Mouse (Mus musculus) brain, embryonic 14.5 days (tissue): Measurements from ENCODE around the gene Ssu2. TPM values are rescaled to one million over a fixed set of nuclear protein-coding genes. Genes with fewer than 3 reads are reported as not detected.

Experiments
- DNase-seq: peaks from one replicate; pipeline ENCODE4 v3.0.0-alpha.2; 2011; ENCODE audit warnings: low read depth
- CTCF ChIP-seq: fragments of 200-500 bp; IDR thresholded peaks from 2 replicates; pipeline ENCODE4 v1.5.1; 2012; ENCODE audit warnings: inconsistent platforms, mild to moderate bottlenecking, moderate library complexity, borderline replicate concordance; ENCODE audit not compliant: insufficient read depth, insufficient read length; ENCODE audit errors: extremely low read depth
- POLR2A ChIP-seq: fragments of 200-500 bp; IDR thresholded peaks from 2 replicates; pipeline ENCODE4 v1.6.1; 2012; ENCODE audit warnings: mild to moderate bottlenecking, inconsistent platforms, borderline replicate concordance; ENCODE audit not compliant: poor library complexity, insufficient read depth, insufficient read length, severe bottlenecking; ENCODE audit errors: extremely low read depth
- polyA plus RNA-seq: library from polyadenylated mRNA; depleted of rRNA; stranded (reverse); fragments of >200 nt; gene quantifications from 2 replicates; pipeline ENCODE4 v1.2.3, GENCODE M21; 2012

Gene Ssu2
- polyA plus RNA-seq, 1 experiment: 0.45 TPM

DNA sequence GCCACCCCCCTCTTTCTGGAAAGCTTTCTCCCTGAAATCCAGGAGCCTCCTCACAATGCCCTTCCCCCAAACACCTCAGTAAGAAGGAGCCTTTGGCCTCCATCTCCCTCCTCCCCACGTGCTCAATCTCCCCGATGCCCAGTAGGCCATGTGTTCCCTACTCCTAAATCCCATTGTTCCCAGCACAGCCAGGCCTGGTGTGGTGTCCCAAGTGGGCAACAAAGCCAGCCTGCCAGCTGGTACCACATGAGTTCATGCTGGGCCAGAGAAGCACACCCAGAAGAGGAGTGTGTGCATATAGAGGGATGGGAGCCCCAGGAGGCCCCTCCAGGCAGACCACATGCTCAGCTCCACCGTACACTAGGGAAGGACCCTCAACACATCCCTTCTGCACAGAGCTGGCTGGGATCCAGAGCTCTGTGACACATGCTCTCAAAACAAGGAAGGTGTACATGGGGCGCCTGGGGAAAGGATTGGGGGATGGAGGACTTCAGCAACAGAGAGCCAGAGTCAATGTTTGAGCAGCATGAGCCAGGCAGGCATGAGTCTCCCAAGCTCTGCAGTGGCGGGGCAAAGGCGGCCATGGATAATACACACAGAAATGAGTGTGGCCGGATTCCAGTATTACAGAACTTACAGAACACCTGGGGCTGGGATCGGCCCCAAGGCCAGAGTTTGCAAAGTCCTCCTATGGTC lies 4.7 kb downstream of the Ssu2 start:
- TF ChIP-seq POLR2A: no peak
- peak; percentile 48 for DNase-seq

DNA sequence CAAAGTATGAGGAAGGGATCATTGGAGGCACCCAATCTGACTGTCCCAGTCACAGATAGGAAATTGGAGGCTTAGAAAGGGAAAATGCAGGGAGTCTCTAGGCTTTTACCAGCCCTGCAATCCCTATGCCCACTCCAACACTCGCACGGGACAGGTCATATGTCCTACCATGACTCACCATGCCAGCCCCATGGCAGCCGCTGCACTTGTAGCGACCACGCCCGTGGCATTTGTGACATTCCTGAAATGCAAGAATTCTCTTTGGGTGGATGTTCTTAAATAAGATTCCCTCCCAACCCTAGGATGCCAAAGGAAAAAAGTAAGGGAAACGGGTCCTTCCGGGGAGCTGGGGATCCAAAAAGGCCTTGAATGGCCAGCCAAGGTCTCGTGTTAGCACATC lies 8.8 kb downstream of the Ssu2 start:
- DNase-seq: no peak
- no peak for TF ChIP-seq CTCF

DNA sequence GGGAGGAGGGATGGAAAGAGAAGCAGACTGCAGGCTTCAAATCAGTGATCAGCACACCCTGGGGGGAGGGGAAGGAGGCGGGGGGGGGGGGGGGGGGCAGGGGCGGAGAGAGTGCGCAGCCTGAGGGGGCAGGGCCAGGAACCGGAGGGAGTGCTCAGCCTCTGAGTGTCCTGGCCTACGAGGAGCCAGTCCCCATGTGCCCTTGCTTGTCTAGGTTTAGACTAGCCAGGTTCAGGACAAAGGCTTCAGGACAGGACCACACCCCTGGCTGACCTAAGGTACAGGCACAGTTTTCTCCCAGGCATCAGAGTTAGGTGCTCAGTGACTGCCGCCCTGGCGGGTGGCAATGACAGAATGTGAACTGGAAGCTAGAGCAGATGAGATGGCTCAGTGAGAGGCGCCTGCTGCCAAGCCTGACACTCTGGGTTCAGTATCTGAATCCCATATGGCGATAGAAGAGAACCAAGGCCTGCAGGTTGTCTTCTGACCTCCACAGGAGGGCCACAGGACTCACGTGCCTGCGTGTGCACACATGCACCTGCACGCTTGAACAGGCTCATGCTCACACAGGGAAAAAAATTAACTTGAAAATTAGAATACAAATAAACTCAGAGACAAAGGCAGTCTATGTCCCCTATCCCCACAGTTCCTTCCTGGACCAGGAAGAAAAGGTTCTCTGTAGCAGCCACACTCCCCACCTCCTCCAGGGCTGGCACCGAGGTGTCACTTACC lies 12.0 kb downstream of the Ssu2 start:
- TF ChIP-seq POLR2A: no peak
- no peak for TF ChIP-seq CTCF

DNA sequence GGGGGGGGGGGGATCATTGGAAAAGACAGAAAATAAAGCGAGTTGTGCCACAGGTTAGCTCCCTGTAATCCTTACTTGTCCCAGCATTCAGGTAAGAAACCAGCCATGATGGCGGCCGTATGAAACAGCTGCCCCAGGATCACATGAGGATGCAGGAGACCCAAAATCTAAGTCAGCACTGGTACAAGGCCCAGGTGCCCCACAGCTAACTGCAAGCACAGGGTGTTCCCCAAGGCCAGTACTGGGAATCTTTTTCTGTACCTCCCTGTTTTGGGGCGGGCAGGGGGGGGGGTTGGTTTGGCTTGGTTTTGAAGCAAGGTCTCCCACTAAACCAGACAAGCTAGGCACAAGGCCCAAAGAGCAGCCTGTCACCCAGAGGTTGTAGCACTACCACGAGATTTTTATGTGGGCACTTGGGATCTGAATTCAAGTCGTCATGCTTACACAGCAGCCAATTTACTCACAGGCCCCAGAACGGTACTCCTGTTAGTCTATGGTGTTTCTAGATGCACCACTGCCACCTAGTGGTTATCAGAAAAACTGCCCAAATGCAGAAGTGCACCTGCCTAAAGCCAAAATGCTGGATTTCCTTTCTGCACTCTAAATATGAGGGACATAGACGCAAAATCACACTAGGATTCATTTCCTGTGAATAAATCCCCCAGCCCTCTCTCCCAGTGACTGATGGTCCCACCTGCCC lies 13.8 kb downstream of the Ssu2 start:
- TF ChIP-seq POLR2A: no peak
- TF ChIP-seq CTCF: peak; percentile 80; the same call in 1 of the 2 replicates
- peak; percentile 80 for DNase-seq

More for the DNA sequence above, 12.0 kb downstream of the Ssu2 start:
- no peak for DNase-seq

DNA sequence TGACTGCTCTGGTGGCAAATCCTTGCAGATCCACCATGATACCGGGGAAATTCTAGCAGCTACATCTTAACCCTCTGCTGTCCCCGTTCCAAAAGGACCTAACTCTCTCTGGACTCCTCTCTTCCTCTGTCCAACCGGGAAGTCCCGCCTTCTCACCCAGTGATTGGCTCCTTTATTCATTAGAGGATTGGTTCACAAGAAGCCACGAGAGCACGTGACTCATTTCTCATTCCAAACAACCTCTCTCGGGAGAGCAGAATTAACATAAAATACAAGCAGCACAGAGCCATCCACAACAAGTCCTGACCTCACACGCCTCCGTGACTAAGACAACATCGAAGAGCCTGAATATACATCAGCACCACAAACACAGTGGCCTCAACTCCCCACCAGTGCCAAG lies 22.5 kb downstream of the Ssu2 start:
- no peak for TF ChIP-seq POLR2A
- no peak for TF ChIP-seq CTCF
- DNase-seq: no peak

DNA sequence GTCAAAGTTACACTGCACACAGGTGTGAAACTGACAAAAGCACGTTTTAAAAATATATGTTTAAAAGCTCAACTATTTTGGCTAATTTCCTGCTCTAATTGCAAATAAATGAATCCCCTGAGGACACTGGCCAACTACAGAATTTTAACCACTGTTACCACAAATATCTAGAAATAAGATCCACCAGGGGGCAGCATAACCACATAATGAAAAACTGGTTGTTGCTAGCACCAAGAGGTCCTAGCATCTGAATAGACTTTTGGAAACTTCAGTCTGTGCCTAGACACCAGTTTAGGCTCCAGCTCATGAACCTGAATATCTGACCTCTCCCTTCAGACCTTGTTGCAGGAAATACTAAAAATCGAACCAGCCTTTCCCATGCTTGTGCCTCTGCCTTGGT lies 23.2 kb downstream of the Ssu2 start:
- TF ChIP-seq POLR2A (no peak), CTCF (peak; percentile 18; the same call in 1 of the 2 replicates)
- DNase-seq: peak; percentile 69

DNA sequence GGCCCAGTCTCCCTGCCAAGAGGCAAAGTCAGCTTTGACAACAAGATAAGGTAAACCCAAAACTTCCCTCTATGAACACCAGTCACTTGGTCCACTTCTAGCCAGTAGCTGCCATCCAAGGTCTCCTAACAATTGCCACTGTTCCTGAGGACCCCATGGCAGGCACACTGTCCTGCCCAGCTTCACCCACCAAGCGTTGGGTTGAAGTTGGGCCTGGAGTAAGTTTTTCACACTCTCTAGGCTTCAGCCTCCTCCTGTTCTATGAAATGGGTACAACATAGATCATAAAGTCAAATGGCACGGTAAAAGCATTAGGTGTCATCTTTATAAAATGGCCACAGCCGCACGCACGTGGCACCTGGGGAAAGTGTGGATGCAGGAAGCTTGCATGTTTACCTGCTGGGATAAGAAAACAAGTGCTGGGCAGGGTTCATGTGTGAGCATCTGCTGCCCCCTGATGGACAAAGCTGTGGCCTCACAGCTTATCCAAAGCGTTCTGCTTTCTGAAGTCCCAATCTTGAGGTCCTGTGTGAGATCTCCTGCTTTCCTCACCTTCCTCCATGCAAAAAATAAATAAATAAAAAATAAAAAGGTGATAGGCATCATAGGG lies 25.4 kb downstream of the Ssu2 start:
- DNase-seq: peak; percentile 86
- TF ChIP-seq CTCF (peak; percentile 90), POLR2A (no peak)

DNA sequence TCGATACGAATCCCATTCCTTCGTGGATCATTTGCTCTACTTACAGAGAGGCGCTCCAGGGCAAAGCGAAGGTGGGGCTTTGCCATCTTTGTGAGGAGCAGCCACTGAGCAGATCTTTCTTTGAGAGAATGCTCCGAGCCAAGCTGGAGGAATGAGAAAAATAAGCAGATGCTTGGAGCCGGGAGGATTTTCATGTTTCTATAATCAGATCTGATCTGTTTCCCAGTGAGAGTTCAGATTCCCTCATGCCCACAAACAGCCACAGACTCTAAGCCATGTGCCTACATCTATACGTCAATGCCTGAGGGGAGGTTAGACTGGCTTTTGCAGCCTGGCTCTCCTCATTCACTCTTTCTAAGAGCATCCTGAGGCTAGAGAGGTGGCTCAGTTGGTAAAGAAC lies 27.1 kb downstream of the Ssu2 start:
- DNase-seq: peak; percentile 20
- no peak for TF ChIP-seq CTCF
- no peak for TF ChIP-seq POLR2A

DNA sequence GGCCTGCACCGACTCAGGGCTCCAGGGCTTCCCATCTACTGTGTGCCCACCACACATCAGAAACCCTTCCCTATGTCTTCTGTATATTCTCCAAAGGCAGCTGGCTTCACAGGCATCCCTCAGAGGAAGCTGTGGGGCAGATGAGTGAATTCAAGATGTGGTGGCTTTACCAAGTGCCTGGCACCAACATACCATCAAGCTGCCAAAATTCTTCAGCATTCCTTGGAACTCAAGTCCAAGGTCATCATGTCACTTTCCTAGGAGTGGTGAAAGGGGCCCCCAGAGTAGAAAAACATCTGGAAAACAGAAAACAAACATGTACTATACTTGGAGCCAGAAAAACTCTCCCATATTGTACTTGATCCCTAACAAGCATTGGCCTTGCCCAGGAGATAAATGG lies 28.5 kb downstream of the Ssu2 start:
- DNase-seq: no peak
- TF ChIP-seq POLR2A (no peak), CTCF (no peak)

DNA sequence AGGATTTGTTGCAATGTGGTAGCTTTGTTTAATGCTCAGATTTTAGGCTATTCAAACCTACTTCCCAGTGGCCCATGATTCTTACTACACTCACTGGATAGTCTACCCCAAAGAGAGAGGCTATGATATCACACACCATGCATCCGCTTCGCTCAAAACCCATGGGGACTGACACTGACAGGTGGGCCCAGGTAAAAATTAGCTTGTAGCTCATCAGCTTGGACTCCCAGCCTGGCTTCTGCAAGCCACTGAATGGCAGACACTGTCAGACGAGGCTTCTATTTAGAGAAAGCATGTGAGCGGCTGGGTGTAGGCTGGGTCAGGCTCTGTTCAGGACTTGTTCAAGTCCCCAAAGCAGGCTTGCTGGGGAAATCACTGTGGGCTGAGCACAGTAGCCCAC lies 37.4 kb downstream of the Ssu2 start:
- TF ChIP-seq CTCF (no peak), POLR2A (no peak)
- no peak for DNase-seq

DNA sequence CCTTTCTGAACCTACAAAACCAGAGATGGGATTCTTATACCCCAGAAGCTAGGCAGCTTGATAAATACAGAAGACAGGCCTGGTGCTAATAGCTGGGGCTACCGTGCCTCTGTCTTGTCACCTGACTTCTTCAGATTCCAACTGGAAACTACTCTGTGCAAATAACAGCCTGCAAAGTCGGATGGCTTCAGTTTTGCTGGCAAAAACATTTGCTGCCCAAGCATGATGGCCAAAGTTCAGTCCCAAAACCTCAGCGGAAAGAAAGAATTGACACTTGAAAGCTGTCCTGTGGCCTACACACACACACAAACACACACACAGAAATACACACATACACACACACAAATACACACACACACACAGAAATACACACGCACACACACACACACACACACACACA lies 48.8 kb downstream of the Ssu2 start:
- DNase-seq: no peak
- no peak for TF ChIP-seq POLR2A
- TF ChIP-seq CTCF: no peak
